Mouse (Mus musculus): ENCODE results near the gene Txnip.
A peak's percentile ranks its signal among the peaks of the same experiment; 100 is the strongest.
"Not testable (repeated sequence)": the region's sequence is repeated elsewhere in the genome, so short reads cannot be mapped to it uniquely, and the experiment has no call there.

Txnip gene

DNA sequence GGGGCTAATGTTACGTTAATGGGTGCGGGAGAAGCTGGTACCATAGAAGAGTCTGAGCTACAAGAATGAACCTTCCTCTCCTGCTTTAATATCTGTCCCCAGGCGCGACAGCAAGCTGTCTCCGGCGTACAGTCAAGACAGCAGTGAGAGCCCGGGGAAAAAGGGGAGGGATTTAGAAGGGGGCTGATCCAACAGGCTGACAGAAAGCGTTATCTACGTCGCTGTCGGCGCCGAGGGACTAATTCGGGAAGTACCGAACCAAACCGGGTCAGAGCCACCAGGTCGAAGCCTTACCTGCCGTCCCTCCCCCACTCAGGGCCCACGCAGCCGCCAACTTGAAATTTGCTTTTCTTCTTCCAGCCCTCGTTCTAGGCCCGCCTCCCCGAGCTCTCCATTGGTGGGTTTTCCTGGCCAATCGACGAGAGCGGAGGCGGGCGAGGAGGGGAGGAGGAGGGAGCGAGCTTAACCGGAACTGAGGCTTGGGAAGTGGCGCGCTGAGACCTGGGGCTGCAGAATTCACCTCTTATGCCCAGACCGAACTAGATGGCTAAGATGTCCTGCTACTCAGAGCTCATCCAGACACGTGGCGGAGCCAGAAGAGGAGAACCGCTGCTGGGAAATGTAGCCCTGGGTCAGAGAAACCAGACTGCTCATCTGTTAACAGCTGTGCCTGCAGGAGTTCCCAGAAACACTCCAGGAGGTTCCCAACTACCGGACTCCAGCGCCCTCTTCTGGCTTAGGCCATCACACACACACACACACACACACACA, 36.2 kb downstream of the Txnip start, which contains the start of gene Polr3gl:
Polr3gl (minus strand) TSS at position 392 of the 771 bp plus-strand sequence.
- DNase-seq (ENCODE audit: low spot score): peak; percentile 96

DNA sequence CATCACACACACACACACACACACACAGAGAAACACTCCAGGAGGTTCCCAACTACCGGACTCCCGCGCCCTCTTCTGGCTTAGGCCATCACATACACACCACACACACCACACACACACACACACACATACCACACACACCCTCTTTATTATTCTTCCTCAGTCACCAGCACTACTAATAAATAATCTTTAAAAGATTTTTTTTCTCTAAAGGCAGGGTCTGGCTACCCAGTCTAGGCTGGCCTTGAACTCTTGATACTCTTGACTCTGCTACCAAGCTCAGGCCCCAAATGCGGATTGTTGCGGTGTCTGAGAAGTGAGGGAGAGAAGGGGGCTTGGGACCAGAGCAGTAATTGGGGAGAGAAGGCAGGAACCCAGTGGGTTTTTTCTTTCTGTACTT, 37.1 kb downstream of the Txnip start:
- DNase-seq (ENCODE audit: low spot score): no peak

DNA sequence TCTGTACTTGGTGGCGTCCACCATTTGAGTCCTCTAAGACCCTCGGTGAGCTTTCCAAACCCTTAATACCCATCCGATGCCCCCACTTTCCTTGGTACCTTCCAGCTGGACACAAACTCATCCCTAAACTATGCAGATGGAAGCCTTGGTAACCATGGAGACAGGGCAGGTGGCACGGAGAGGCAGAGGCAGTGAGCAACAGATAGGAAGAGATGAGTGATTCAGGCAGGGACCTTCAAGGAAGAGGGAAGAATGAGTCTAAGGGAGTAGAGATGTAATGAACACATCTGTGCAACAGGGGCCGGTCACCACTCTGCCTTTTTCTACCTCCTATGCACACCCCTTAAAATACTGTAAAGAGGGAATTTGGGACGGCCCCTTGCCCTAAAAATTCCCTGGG, 37.9 kb downstream of the Txnip start:
- DNase-seq (ENCODE audit: low spot score): no peak

DNA sequence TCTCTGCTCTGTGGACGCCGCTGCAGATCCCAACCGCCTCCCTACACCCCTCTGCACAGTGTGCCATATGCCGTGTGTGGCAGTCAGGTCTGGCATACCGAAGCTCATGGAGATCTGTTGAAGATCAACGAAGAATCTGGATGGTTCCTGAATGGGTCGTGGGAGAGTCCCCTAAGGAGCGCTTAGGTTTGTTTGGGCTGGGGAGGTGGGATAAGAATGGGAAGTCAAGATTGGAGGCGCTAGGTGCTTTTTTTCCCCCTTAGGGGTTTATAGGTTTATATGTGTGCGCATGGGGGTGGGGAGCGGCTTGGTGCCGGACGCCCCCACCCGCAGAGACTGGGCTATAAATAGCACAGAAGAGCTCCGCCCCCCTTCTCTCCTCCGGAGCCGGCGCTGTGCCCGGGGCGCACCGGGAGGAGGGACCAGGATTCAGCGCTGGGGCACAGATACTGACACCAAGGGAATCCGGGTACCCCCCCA, 38.5 kb downstream of the Txnip start, which contains the start of gene Ankrd34a:
Ankrd34a (plus strand) TSS at position 409 of the 480 bp plus-strand sequence.
- DNase-seq (ENCODE audit: low spot score): peak; percentile 62

DNA sequence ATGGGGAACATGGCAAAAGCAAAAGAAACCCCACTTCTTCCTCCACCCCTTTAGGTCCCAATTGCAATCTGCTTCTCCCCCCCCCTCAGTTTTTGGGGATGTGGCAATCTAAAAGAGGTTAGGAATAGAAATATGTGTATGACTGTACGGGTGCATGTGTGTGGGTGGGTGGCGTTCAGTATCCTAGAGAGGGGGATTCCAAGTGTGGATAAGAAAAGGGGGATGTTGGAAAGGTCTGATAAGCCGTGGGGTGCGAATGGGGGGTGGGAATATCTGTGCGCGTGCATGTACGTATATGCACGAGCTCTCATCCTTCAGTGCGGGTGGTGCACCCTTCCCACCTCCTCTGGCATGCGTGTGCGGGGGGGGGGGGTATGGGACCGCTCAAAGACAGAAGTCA, 39.1 kb downstream of the Txnip start:
- no peak for DNase-seq (ENCODE audit: low spot score)

DNA sequence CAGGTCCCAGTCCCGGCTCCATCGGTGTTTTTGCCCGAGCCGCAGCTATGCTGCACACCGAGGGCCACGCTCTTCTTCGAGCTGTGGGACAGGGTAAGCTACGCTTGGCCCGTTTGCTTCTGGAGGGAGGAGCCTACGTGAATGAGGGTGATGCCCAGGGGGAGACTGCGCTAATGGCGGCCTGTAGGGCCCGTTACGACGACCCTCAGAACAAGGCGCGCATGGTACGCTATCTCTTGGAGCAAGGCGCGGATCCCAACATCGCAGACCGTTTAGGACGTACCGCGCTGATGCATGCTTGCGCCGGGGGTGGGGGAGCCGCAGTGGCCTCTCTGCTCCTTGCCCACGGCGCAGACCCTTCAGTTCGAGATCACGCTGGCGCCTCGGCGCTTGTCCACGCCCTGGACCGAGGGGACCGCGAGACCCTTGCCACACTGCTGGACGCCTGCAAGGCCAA, 39.7 kb downstream of the Txnip start:
- peak; percentile 57 for DNase-seq (ENCODE audit: low spot score)

DNA sequence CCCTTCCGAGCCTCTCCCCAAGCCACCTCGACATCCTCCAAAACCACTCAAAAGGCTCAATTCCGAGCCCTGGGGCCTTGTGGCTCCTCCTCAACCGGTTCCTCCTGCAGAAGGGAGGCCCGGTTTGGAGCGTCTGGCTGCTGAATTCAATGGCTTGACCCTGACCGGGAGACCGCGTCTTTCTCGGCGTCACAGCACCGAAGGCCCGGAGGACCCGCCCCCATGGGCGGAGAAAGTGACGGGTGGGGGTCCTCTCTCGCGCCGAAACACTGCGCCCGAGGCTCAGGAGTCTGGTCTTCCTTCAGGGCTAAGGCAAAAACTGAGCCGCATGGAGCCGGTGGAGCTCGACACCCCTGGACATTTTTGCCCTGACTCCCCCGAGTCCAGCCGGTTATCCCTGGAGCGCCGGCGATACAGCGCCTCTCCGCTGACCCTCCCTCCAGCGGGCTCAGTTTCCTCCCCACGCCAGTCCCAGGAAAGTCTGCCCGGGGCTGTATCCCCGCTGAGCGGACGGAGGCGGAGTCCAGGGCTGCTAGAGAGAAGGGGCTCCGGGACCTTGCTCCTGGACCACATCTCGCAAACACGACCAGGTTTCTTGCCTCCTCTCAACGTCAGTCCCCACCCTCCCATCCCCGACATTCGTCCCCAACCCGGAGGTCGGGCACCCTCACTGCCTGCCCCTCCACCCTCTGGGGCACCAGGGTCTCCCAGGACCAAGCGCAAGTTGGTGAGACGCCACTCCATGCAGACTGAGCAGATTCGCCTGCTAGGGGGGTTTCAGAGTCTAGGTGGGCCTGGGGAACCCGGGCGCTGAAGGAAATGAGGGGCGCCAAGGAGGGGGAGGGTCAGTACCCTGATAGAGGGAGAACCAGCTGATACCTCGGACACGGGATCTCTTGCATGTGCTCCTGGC, 40.7 kb downstream of the Txnip start:
- peak; percentile 81 for DNase-seq (ENCODE audit: low spot score)

DNA sequence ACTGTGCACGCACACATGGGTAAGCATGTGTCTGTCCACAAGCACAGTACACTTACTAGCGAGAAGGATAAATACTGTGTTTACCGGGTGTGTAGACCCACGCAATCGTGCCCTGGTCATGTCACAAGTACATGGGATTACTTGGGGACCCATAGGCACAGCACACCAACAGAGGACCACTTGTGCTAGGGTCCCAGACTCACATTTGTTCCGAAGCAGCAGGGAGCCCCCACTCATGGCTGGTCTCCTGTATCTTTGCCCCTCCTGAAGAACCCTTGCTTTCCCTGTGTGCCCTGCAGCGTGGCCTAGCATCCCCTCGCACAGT, 41.3 kb downstream of the Txnip start:
- no peak for DNase-seq (ENCODE audit: low spot score)

DNA sequence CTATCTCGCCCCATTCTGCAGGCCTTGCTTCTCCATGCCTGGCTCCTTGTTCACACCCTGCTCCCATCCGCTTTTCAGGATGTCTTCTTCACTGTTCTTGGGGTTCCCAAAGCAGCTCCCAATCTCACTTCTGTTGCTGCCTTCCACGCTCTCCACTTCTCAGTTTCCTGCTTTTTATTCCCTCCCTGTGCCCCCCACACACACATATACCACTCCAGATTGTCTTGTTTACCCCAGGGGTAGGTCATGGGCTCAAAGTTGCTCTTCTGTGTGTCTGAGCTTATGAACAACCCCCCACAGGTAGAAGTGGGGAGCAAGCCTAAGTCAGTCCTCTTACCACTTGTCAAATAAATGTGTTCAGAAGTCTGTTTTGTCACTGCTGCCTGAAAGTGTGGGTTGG, 41.7 kb downstream of the Txnip start:
- DNase-seq (ENCODE audit: low spot score): no peak

DNA sequence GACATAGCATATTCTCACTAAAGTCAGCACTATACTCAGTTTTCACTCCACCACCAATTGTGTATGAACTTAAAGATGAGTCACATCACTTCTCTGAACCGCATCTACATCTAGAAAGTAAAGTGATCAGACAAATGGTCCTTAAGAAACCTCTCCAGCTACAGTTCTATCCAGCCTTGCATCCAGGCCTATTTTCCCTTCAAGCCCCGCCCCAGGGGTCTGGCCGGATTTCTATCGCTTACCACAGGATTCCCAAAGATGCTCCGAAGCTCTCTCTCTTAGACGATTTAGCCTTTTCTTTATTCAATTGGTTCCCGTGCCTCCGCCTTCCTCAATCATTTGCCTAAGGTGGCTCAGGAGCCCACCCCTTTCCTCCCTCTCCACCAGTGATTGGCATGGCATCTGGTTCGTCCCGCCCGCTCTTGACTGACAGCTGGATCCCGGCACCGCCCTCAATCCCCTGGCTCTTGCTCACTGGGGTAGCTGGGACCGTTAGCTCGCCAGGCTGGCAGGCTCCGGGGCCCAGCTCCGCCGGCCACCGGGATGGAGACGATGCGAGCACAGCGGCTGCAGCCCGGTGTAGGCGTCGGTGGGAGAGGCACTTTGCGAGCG, 43.0 kb downstream of the Txnip start, which contains the start of gene Lix1l:
Lix1l (plus strand) TSS at position 511 of the 612 bp plus-strand sequence.
- peak; percentile 93 for DNase-seq (ENCODE audit: low spot score)

DNA sequence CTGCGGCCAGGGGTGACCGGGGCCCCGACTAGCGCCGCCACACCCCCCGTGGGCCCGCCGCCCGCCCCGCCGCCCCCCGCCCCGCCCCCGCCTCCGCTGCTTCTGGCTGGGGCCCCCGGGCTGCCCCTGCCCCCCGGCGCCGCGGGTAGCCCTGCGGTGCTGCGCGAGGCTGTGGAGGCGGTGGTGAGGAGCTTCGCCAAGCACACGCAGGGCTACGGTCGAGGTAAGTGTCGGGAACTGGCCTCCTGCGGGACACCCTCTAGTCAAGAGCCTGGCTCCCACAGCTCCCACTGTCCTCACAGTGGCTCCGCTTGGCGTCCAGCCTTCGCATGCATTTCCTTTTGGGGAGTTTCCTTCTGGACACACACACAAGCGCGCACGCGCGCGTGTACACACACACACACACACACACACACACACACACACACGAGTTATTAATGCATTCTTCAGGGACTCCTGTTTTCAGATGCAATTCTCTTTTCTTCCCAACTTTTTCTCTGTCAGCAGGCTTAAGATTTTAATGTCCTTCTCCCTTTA, 43.6 kb downstream of the Txnip start:
- DNase-seq (ENCODE audit: low spot score): peak; percentile 79

DNA sequence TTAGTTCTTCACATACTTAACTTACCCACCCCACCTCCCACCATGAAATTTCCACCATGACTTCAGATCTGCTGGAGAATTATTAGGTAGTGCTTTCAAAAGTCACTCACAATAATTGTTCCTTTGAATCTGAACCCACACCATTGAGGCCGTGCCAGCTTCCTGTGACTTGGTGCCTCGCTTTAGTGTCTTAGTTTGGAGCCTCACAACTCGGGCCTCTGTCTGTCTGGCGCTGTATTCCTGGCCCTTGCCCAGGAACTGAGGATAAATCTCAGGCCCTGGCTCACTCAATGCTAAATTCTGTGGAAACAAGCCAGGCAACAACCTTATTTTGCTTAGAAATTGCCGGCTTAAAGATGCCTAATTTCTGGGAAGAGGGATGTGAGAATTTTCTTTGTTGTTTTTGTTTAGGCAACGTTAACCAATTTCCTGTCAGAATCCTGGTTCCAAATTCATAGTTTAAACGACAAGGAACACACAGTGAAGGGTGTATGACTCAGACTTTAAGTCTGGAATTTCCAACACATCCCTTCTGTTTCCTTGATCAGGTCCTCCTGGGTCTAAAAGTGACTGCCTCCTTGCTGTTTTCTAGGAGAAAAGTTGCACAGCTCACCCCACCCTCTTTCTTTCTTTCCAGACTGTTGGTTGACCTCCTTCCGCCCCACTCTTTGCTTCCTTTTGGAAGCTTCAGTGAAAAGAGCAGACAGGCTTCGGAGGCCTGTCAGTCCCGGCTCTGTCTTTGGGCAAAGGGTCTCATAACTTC, 44.4 kb downstream of the Txnip start:
- peak; percentile 59 for DNase-seq (ENCODE audit: low spot score)

DNA sequence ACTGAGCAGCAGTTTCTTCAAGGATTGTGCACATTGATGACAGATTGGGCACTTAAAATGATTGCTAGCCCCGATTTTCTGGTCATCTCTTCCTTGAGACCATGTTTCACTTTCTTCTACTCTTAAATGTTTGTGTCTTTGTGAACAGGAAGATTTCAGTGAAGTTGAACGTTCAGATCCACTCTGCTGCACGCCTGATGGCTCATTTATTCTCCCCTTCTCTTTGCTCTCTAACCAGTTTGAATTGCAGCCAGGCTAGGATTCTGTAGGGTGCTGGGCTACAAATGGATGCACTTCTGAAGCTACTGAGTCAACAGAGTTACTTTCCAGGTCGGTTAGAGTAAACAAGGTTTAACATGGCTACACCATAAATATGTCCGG, 44.9 kb downstream of the Txnip start:
- no peak for DNase-seq (ENCODE audit: low spot score)

DNA sequence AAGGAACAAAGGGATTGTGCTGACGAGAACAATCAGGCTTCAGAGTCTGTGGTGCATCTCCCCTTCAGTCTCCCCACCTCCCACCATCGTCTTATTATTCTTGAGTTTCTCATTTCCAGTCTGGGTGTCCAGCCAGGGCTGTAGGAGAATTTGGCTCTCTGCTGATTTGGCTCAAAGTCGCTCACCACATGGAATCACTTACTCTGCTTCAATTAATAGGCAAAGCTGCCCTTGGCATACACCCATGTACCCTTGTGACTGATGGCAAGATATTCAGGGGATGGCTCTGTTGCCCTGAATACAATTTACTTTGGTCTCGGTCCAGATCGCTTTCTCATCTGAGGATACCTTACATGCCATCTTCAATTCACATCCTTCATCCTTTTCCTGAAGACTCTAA, 45.6 kb downstream of the Txnip start:
- no peak for DNase-seq (ENCODE audit: low spot score)

DNA sequence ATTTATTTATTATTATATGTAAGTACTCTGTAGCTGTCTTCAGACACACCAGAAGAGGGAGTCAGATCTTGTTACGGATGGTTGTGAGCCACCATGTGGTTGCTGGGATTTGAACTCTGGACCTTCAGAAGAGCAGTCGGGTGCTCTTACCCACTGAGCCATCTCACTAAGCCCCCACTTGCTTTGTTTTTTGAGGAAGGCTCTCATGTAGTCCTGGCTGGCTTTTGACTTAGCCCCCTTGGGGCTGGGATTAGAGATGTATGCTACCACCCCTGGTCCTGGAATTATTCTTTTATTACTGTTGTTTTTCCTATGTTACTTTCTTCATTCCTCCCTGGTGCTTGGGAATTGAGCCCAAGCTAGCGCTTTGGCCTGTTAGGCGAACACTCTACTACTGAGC, 48.2 kb downstream of the Txnip start:
- DNase-seq (ENCODE audit: low spot score): not testable (repeated sequence)

DNA sequence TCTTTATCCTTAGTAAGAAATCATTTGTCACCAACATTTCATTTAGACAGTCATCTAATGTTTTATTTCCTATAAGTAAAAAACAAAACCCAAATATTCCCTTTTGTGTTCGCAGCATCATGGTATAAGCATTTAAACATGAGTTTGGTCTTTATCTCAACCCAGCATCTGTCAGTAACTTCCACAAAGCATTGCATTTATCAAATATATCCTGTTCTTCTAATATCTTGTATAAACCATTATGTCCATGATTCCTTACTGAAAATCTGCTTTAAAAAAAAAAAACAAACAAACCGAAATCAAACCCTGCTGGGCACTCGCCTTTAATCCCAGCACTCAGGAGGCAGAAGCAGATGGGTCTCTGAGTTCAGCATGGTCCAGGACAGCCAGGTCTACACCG, 48.9 kb downstream of the Txnip start:
- no peak for DNase-seq (ENCODE audit: low spot score)

Data from testis, postnatal 10 days (tissue).